In the genomic region with DNA sequence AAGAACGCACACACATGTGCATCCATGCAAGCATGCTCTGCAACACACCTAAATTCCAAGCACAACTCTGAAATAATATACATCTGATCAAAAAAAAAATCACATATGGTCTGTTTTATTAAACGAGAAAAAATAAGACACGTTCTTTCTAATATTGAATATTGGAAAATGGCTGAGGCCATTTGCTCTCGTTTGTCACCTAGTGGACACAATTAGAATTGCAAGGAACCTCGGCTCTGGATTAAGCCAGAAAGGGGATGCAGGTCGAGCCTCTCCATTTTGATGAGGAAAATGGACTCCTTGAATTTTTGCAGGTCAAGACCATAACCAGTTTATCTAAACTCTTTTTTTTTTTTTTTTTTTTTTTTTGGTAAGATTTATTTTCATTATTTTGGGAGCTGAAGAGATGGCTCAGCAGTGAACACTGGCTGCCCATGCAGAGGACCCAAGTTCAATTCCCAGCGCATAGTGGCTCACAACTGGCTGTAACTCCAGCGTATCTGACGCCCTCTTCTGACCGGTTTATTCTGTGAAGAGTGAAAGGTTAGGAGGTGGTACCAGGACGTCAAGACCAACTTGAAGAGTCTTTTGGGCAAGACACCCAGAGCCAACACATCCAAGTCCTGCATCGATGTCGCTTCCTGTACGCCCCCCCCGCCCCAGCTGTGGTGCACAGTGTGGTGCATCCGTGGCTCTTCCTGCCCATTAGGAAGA, we compare ENCODE assay signal across 9 mouse cellular contexts. TPM values are rescaled to one million over a fixed set of nuclear protein-coding genes. Genes with fewer than 3 reads are reported as not detected.
DNase-seq lines count a peak whose midpoint lies in the region; ATAC-seq and TF ChIP-seq lines count a peak whose summit lies in the region.
"Had no signal": no experiment of that assay in that cellular context is flagged by ENCODE, and none has a peak within 500 bp of the region (broad histone marks: within the 10 kb centered on the region; RNA-seq: fewer than 3 reads in every experiment).

No protein-coding gene starts in this region.

- peak; percentile 80 for TF ChIP-seq CTCF in forebrain, postnatal 0 days (IDR thresholded peaks at IDR 0.05; ENCODE audit: low read depth)
- TF ChIP-seq CTCF in midbrain, postnatal 0 days (IDR thresholded peaks at IDR 0.05): peak; percentile 81

- H3K4me2 ChIP-seq in forebrain, postnatal 0 days (ENCODE audit: low read depth): no peak overlapping the region
- no peak overlapping the region for H3K4me2 ChIP-seq in forebrain, embryonic 15.5 days (replicated peaks)
- H3K4me2 ChIP-seq in midbrain, postnatal 0 days (ENCODE audit: low read depth, low read length, poor library complexity, severe bottlenecking): no peak overlapping the region
- no peak overlapping the region for H3K4me2 ChIP-seq in midbrain, embryonic 13.5 days (replicated peaks)
- H3K4me2 ChIP-seq in intestine, embryonic 16.5 days (ENCODE audit: low read depth, low read length): no peak overlapping the region
- H3K4me2 ChIP-seq: lung, embryonic 15.5 days had no signal

- no peak overlapping the region for H3K9ac ChIP-seq in forebrain, postnatal 0 days
- no peak overlapping the region for H3K9ac ChIP-seq in forebrain, embryonic 15.5 days (replicated peaks)
- H3K9ac ChIP-seq in midbrain, postnatal 0 days (replicated peaks; ENCODE audit: low read length, poor library complexity, severe bottlenecking): no peak overlapping the region
- H3K9ac ChIP-seq in midbrain, embryonic 13.5 days (replicated peaks): no peak overlapping the region
- no peak overlapping the region for H3K9ac ChIP-seq in intestine, embryonic 16.5 days (ENCODE audit: low read depth, low read length)
- H3K9ac ChIP-seq: lung, embryonic 15.5 days had no signal

- peak; percentile 59 for DNase-seq in forebrain, postnatal 0 days
- DNase-seq in midbrain, postnatal 0 days (ENCODE audit: low spot score): peak; percentile 60
- DNase-seq in c-Kit-positive CD71-positive TER-119-negative erythroid progenitor cells, embryonic 14.5 days (ENCODE audit: low read depth): peak; percentile 54
- DNase-seq in kidney, postnatal 4 days: peak; percentile 36 to 48
- no peak for DNase-seq in right cerebral cortex, adult 18-20 months

- H3K4me1 ChIP-seq in forebrain, postnatal 0 days (ENCODE audit: insufficient read depth): no peaks in the 10 kb centered on the region
- peaks cover 8% of the 10 kb centered on the region; the same call in 1 of the 2 replicates for H3K4me1 ChIP-seq in forebrain, embryonic 15.5 days
- H3K4me1 ChIP-seq in midbrain, postnatal 0 days (ENCODE audit: insufficient read depth, low read length): no peaks in the 10 kb centered on the region
- peaks cover 13% of the 10 kb centered on the region for H3K4me1 ChIP-seq in midbrain, embryonic 13.5 days (replicated peaks)
- 0 out of 2 replicates have a peak, but pooled peaks cover 3% of the 10 kb centered on the region for H3K4me1 ChIP-seq in intestine, embryonic 16.5 days (ENCODE audit: control insufficient read depth, insufficient read depth, low read length)

- WGBS in forebrain, postnatal 0 days: 52% methylated on average over 16 of the region's 16 CpGs
- WGBS in forebrain, embryonic 15.5 days: 60% methylated on average over 16 of the region's 16 CpGs
- WGBS in midbrain, postnatal 0 days: 54% methylated on average over 16 of the region's 16 CpGs
- WGBS in midbrain, embryonic 13.5 days: 59% methylated on average over 16 of the region's 16 CpGs
- WGBS in intestine, embryonic 16.5 days: 57% methylated on average over 16 of the region's 16 CpGs

- no peaks in the 10 kb centered on the region for H3K27me3 ChIP-seq in forebrain, postnatal 0 days (ENCODE audit: insufficient read depth, low read length)
- H3K27me3 ChIP-seq in forebrain, embryonic 15.5 days: no peaks in the 10 kb centered on the region
- H3K27me3 ChIP-seq in midbrain, postnatal 0 days (ENCODE audit: insufficient read depth, low read length): no peaks in the 10 kb centered on the region
- H3K27me3 ChIP-seq in midbrain, embryonic 13.5 days: no peaks in the 10 kb centered on the region
- H3K27me3 ChIP-seq in intestine, embryonic 16.5 days (replicated peaks; ENCODE audit: control insufficient read depth, insufficient read depth, low read length): no peaks in the 10 kb centered on the region
- H3K27me3 ChIP-seq: lung, embryonic 15.5 days had no signal

- no peak overlapping the region for H3K27ac ChIP-seq in forebrain, postnatal 0 days (ENCODE audit: low read depth, low read length)
- H3K27ac ChIP-seq in forebrain, embryonic 15.5 days (replicated peaks): no peak overlapping the region
- H3K27ac ChIP-seq in midbrain, postnatal 0 days (ENCODE audit: low read depth, low read length): no peak overlapping the region
- no peak overlapping the region for H3K27ac ChIP-seq in midbrain, embryonic 13.5 days
- no peak overlapping the region for H3K27ac ChIP-seq in intestine, embryonic 16.5 days (ENCODE audit: low read length)
- H3K27ac ChIP-seq: lung, embryonic 15.5 days had no signal

- H3K4me3 ChIP-seq in forebrain, postnatal 0 days (ENCODE audit: low read depth, low read length): no peak overlapping the region
- H3K4me3 ChIP-seq in forebrain, embryonic 15.5 days: no peak overlapping the region
- no peak overlapping the region for H3K4me3 ChIP-seq in midbrain, postnatal 0 days (ENCODE audit: low read depth, low read length)
- no peak overlapping the region for H3K4me3 ChIP-seq in midbrain, embryonic 13.5 days (replicated peaks)
- no peak overlapping the region for H3K4me3 ChIP-seq in intestine, embryonic 16.5 days (ENCODE audit: low read length)
- H3K4me3 ChIP-seq: lung, embryonic 15.5 days had no signal

- H3K36me3 ChIP-seq in forebrain, postnatal 0 days (ENCODE audit: insufficient read depth): no peaks in the 10 kb centered on the region
- no peaks in the 10 kb centered on the region for H3K36me3 ChIP-seq in forebrain, embryonic 15.5 days
- H3K36me3 ChIP-seq in midbrain, postnatal 0 days (ENCODE audit: insufficient read depth, low read length): no peaks in the 10 kb centered on the region
- no peaks in the 10 kb centered on the region for H3K36me3 ChIP-seq in midbrain, embryonic 13.5 days
- H3K36me3 ChIP-seq in intestine, embryonic 16.5 days (ENCODE audit: control insufficient read depth, insufficient read depth, low read length): no peaks in the 10 kb centered on the region
- H3K36me3 ChIP-seq: lung, embryonic 15.5 days had no signal

- ATAC-seq in forebrain, postnatal 0 days: no peak
- no peak for ATAC-seq in forebrain, embryonic 15.5 days (replicated peaks)
- ATAC-seq in midbrain, postnatal 0 days (ENCODE audit: low FRiP score): no peak
- no peak for ATAC-seq in midbrain, embryonic 13.5 days
- no peak for ATAC-seq in intestine, embryonic 16.5 days

- no peaks in the 10 kb centered on the region for H3K9me3 ChIP-seq in forebrain, postnatal 0 days (ENCODE audit: low read length)
- no peaks in the 10 kb centered on the region for H3K9me3 ChIP-seq in forebrain, embryonic 15.5 days
- no peaks in the 10 kb centered on the region for H3K9me3 ChIP-seq in midbrain, postnatal 0 days (ENCODE audit: low read length)
- H3K9me3 ChIP-seq in midbrain, embryonic 13.5 days: no peaks in the 10 kb centered on the region
- no peaks in the 10 kb centered on the region for H3K9me3 ChIP-seq in intestine, embryonic 16.5 days (ENCODE audit: control insufficient read depth, low read length)
- H3K9me3 ChIP-seq: lung, embryonic 15.5 days had no signal

RNA-seq across cellular contexts. Expression of gene Naa25, which starts 4.9 kb away (rescaled TPM):
- 39.4 and 45.9 TPM in 2 replicates for total RNA-seq in forebrain, postnatal 0 days (2014; rRNA removed)
- polyA plus RNA-seq in forebrain, postnatal 0 days (2015; fragmentation: Nextera tagmentation; extraction: Ambion mirVana): 33.7 and 44.1 TPM in 2 replicates
- 54.7 and 59.0 TPM in 2 replicates for polyA plus RNA-seq in forebrain, embryonic 15.5 days (2015; fragmentation: Nextera tagmentation; extraction: Ambion mirVana)
- 41.8 and 45.1 TPM in 2 replicates for total RNA-seq in midbrain, postnatal 0 days (2014; rRNA removed)
- 37.8 and 42.1 TPM in 2 replicates for polyA plus RNA-seq in midbrain, postnatal 0 days (2015; fragmentation: Nextera tagmentation; extraction: Ambion mirVana)
- polyA plus RNA-seq in midbrain, embryonic 13.5 days (2015; fragmentation: Nextera tagmentation; extraction: Ambion mirVana): 48.0 and 50.7 TPM in 2 replicates
- polyA plus RNA-seq in intestine, embryonic 16.5 days (2015; fragmentation: Nextera tagmentation; extraction: Ambion mirVana): 45.9 and 48.3 TPM in 2 replicates

RNA-seq across cellular contexts. Expression of gene Trafd1, which starts 7.4 kb away (rescaled TPM):
- total RNA-seq in forebrain, postnatal 0 days (2014; rRNA removed): 131 and 141 TPM in 2 replicates
- 123 and 124 TPM in 2 replicates for polyA plus RNA-seq in forebrain, postnatal 0 days (2015; fragmentation: Nextera tagmentation; extraction: Ambion mirVana)
- 138 and 142 TPM in 2 replicates for polyA plus RNA-seq in forebrain, embryonic 15.5 days (2015; fragmentation: Nextera tagmentation; extraction: Ambion mirVana)
- total RNA-seq in midbrain, postnatal 0 days (2014; rRNA removed): 98.2 and 110 TPM in 2 replicates
- 119 and 124 TPM in 2 replicates for polyA plus RNA-seq in midbrain, postnatal 0 days (2015; fragmentation: Nextera tagmentation; extraction: Ambion mirVana)
- 149 and 150 TPM in 2 replicates for polyA plus RNA-seq in midbrain, embryonic 13.5 days (2015; fragmentation: Nextera tagmentation; extraction: Ambion mirVana)
- 56.9 and 57.2 TPM in 2 replicates for polyA plus RNA-seq in intestine, embryonic 16.5 days (2015; fragmentation: Nextera tagmentation; extraction: Ambion mirVana)

RNA-seq across cellular contexts. Expression of gene Tmem116, which starts 58.9 kb away (rescaled TPM):
- 0.24 and 0.54 TPM in 2 replicates for total RNA-seq in forebrain, postnatal 0 days (2014; rRNA removed)
- 2.2 and 2.7 TPM in 2 replicates for polyA plus RNA-seq in forebrain, postnatal 0 days (2015; fragmentation: Nextera tagmentation; extraction: Ambion mirVana)
- polyA plus RNA-seq in forebrain, embryonic 15.5 days (2015; fragmentation: Nextera tagmentation; extraction: Ambion mirVana): 1.0 and 2.2 TPM in 2 replicates
- 0.66 and 4.6 TPM in 2 replicates for total RNA-seq in midbrain, postnatal 0 days (2014; rRNA removed)
- polyA plus RNA-seq in midbrain, postnatal 0 days (2015; fragmentation: Nextera tagmentation; extraction: Ambion mirVana): 2.0 and 2.5 TPM in 2 replicates
- polyA plus RNA-seq in midbrain, embryonic 13.5 days (2015; fragmentation: Nextera tagmentation; extraction: Ambion mirVana): 1.2 and 1.6 TPM in 2 replicates
- 4.2 and 4.4 TPM in 2 replicates for polyA plus RNA-seq in intestine, embryonic 16.5 days (2015; fragmentation: Nextera tagmentation; extraction: Ambion mirVana)

RNA-seq across cellular contexts. Expression of gene Erp29, which starts 59.5 kb away (rescaled TPM):
- 123 and 141 TPM in 2 replicates for total RNA-seq in forebrain, postnatal 0 days (2014; rRNA removed)
- polyA plus RNA-seq in forebrain, postnatal 0 days (2015; fragmentation: Nextera tagmentation; extraction: Ambion mirVana): 185 and 187 TPM in 2 replicates
- polyA plus RNA-seq in forebrain, embryonic 15.5 days (2015; fragmentation: Nextera tagmentation; extraction: Ambion mirVana): 137 and 144 TPM in 2 replicates
- 70.8 and 86.6 TPM in 2 replicates for total RNA-seq in midbrain, postnatal 0 days (2014; rRNA removed)
- 187 and 202 TPM in 2 replicates for polyA plus RNA-seq in midbrain, postnatal 0 days (2015; fragmentation: Nextera tagmentation; extraction: Ambion mirVana)
- polyA plus RNA-seq in midbrain, embryonic 13.5 days (2015; fragmentation: Nextera tagmentation; extraction: Ambion mirVana): 152 and 160 TPM in 2 replicates
- 183 and 202 TPM in 2 replicates for polyA plus RNA-seq in intestine, embryonic 16.5 days (2015; fragmentation: Nextera tagmentation; extraction: Ambion mirVana)
